Mouse (Mus musculus) kidney, embryonic 14.5 days (tissue): ENCODE data around the gene Nav3. TPM values are rescaled to one million over a fixed set of nuclear protein-coding genes. Genes with fewer than 3 reads are reported as not detected.

Experiments
- ATAC-seq: fragments of 200-750 bp; cut with Nextera tagmentation; 2 replicates; pipeline ENCODE4 v1.8.0; 2017; ENCODE audit warnings: moderate number of reproducible peaks, mild to moderate bottlenecking, moderate TSS enrichment, moderate library complexity; ENCODE audit not compliant: low FRiP score, low TSS enrichment
- H3K27ac ChIP-seq: fragments of 300-500 bp; sonication (generic); 2 replicates; pipeline ENCODE4 v1.5.1; 2014; ENCODE audit warnings: low read depth, mild to moderate bottlenecking, low read length, moderate library complexity, mixed read lengths
- H3K27me3 ChIP-seq: fragments of 300-500 bp; sonication (generic); 2 replicates; pipeline ENCODE4 v1.6.1; 2014; ENCODE audit warnings: mild to moderate bottlenecking, low read length; ENCODE audit not compliant: control insufficient read depth, insufficient read depth
- H3K36me3 ChIP-seq: fragments of 300-500 bp; sonication (generic); 2 replicates; pipeline ENCODE4 v1.6.1; 2014; ENCODE audit warnings: low read length, mixed read lengths; ENCODE audit not compliant: control insufficient read depth, insufficient read depth
- H3K4me1 ChIP-seq: fragments of 300-500 bp; sonication (generic); 2 replicates; pipeline ENCODE4 v1.6.1; 2014; ENCODE audit warnings: low read length, mixed read lengths; ENCODE audit not compliant: control insufficient read depth, insufficient read depth
- H3K4me2 ChIP-seq: fragments of 300-500 bp; sonication (generic); replicated peaks from 2 replicates; pipeline ENCODE4 v1.6.1; 2014; ENCODE audit warnings: low read depth, mild to moderate bottlenecking, low read length
- H3K4me3 ChIP-seq: fragments of 300-500 bp; sonication (generic); 2 replicates; pipeline ENCODE4 v1.5.1; 2014; ENCODE audit warnings: mild to moderate bottlenecking, low read length
- H3K9ac ChIP-seq: fragments of 300-500 bp; sonication (generic); 2 replicates; pipeline ENCODE4 v1.6.1; 2014; ENCODE audit warnings: low read depth, mild to moderate bottlenecking, low read length, moderate library complexity
- H3K9me3 ChIP-seq: fragments of 300-500 bp; sonication (generic); 2 replicates; pipeline ENCODE4 v1.6.1; 2016; ENCODE audit warnings: low read length; ENCODE audit not compliant: control insufficient read depth
- WGBS: fragments of 180-500 bp; shearing (Covaris S2); extraction: QIAGEN DNeasy Blood & Tissue Kit; methylation state at CpG from one replicate; pipeline ENCODE4 v1.1.7; 2014; 5-methylcytosine and 5-hydroxymethylcytosine counted together
- polyA plus RNA-seq: library from polyadenylated mRNA; unstranded; fragments of >200 nt; fragmentation: Nextera tagmentation; extraction: Ambion mirVana; gene quantifications from 2 replicates; pipeline ENCODE4 v1.2.1, GENCODE M21; 2014

The Nav3 gene
- polyA plus RNA-seq, 1 experiment from 2014 or later = 5.0 TPM

DNA sequence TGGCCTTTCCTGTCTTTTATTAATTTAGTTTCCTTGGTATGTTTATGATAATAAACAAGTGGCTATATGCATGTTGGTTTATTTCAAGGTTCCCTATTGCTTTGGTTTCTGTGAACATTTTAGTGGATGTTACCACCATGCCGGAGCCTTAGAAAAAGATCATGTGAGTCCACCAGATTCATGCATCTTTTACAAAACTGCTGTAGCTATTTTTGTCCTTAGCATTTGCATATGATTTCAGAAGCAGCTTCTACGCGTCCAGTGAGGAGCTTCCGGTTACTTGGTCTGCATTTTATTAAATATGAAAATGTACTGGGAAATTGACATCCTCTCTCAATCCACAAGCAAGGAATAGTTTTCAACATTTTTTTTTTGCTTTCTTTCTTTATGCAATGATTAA is 676.9 kb downstream of the Nav3 start:
- Histone ChIP-seq H3K9ac (no peak overlapping the region), H3K27ac (no peak overlapping the region), H3K9me3 (no peaks in the 10 kb centered on the region), H3K27me3 (no peaks in the 10 kb centered on the region), H3K4me1 (no peaks in the 10 kb centered on the region), H3K36me3 (no peaks in the 10 kb centered on the region), H3K4me3 (no peak overlapping the region), H3K4me2 (no peak overlapping the region)
- no peak for ATAC-seq
- 95% methylated on average over 4 of the region's 4 CpGs for WGBS

GRCm38 (mm10) chr10:109769092-109769491 is 686.9 kb downstream of the Nav3 start:
- H3K4me3 ChIP-seq = no peak overlapping the region
- no peaks in the 10 kb centered on the region for H3K36me3 ChIP-seq
- no peaks in the 10 kb centered on the region for H3K9me3 ChIP-seq
- 91% methylated on average over 8 of the region's 8 CpGs for WGBS
- ATAC-seq = no peak
- no peak overlapping the region for H3K9ac ChIP-seq
- no peaks in the 10 kb centered on the region for H3K4me1 ChIP-seq
- H3K4me2 ChIP-seq = no peak overlapping the region
- no peaks in the 10 kb centered on the region for H3K27me3 ChIP-seq
- no peak overlapping the region for H3K27ac ChIP-seq

DNA sequence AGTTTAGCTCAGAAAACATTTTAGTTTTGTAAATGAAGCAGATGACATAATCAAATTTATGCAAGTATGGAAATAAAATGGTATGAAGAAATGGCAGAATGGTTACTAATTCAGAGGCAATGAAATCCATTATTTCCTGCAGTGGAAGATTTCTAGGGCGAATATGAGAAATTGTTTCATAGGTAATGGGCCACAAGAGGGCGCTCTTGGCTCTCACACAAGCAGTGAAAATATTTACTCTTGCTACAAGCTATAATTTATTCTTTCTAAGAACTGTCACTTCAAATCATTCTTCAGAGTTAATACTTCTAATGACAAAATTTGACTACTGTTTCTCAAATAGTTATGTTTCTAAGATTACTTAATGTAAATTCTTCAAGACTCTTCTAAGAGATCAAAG is 690.4 kb downstream of the Nav3 start:
- Histone ChIP-seq H3K36me3 (no peaks in the 10 kb centered on the region), H3K27ac (no peak overlapping the region), H3K4me2 (no peak overlapping the region), H3K4me3 (no peak overlapping the region), H3K9me3 (no peaks in the 10 kb centered on the region), H3K9ac (no peak overlapping the region), H3K4me1 (no peaks in the 10 kb centered on the region), H3K27me3 (no peaks in the 10 kb centered on the region)
- WGBS = 8% methylated on average over 2 of the region's 2 CpGs
- no peak for ATAC-seq

DNA sequence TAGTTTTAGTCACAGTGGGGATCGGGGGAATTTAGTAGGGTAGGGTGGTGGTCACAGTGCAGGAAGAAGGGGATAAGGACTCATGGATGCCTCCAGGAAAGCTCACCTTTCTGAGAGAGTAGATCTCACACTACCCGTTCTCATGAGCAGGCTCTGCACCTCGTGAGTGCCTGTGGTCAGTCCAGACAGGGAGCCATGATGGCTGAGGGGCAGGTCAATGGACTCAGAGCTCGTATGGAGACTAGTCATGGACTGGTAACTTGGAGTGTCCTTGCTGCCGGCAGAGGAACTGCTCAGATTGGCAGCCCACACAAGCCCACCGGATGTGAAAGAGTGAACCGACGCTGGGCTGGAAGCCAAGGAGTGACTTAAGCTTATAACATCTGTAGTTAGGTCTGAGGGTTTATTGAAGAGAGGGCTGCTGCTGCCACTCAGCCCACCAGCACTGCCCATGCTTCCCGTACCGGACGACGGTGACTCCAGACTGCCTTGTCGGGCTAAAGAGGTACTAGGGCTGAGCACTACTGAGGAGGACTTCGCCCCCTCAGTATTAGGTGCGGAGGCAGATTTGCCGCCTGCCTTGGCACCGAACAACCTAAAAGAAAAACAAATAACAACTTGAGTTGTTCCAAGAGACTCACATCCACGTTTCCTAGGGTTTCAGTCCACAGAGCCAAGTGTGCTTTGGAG is 691.4 kb downstream of the Nav3 start:
- WGBS = 74% methylated on average over 18 of the region's 18 CpGs
- Histone ChIP-seq H3K4me3 (no peak overlapping the region), H3K27ac (no peak overlapping the region), H3K4me2 (no peak overlapping the region), H3K9ac (no peak overlapping the region), H3K9me3 (no peaks in the 10 kb centered on the region), H3K36me3 (no peaks in the 10 kb centered on the region), H3K27me3 (no peaks in the 10 kb centered on the region), H3K4me1 (no peaks in the 10 kb centered on the region)
- ATAC-seq = no peak

DNA sequence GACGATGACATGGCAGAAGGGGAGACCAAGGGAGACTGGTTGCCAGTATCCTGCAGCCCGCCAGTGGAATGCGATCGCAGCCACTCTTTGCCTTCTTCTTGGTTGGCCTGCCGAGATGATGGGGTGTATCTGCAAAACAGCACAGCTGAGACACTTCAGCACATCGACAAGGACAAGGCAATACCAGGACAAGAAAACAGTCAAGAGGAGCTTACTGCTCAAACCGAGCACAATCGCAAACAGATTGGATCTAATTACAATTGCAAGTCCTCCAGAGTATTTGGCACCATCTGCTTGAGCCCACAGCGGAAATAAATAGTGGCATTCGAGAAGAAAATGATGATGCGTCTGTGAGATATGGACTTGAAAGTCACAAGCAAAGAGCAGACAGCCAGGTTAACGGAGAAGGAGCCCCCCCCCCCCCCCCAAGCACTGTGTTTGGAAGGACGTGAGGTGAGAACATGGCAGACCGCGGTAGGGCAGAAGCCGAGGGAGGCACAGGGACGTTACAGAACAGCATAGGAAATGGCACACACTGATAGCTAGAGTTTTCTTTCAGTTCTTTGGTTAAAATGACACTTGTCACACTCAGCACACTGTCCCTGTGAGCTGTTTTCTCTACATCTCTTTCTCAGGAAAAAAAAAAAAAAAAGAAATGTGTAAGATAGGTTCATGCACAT is 696.9 kb downstream of the Nav3 start:
- Histone ChIP-seq H3K36me3 (no peaks in the 10 kb centered on the region), H3K27ac (no peak overlapping the region), H3K4me1 (no peaks in the 10 kb centered on the region), H3K4me3 (no peak overlapping the region), H3K9ac (no peak overlapping the region), H3K9me3 (no peaks in the 10 kb centered on the region), H3K27me3 (no peaks in the 10 kb centered on the region), H3K4me2 (no peak overlapping the region)
- WGBS = 84% methylated on average over 17 of the region's 17 CpGs
- ATAC-seq = no peak

- WGBS = 53% methylated on average over 3 of the region's 3 CpGs
- Histone ChIP-seq H3K4me3 (no peak overlapping the region), H3K36me3 (no peaks in the 10 kb centered on the region), H3K27me3 (no peaks in the 10 kb centered on the region), H3K9ac (no peak overlapping the region), H3K9me3 (0 out of 2 replicates have a peak, but pooled peaks cover 4% of the 10 kb centered on the region), H3K4me1 (no peaks in the 10 kb centered on the region), H3K27ac (no peak overlapping the region), H3K4me2 (no peak overlapping the region)
- ATAC-seq = no peak
Observed at GRCm38 (mm10) chr10:109746901-109747300, 709.1 kb downstream of the Nav3 start.

- Histone ChIP-seq H3K4me1 (no peaks in the 10 kb centered on the region), H3K9ac (no peak overlapping the region), H3K9me3 (0 out of 2 replicates have a peak, but pooled peaks cover 4% of the 10 kb centered on the region), H3K36me3 (no peaks in the 10 kb centered on the region), H3K27ac (no peak overlapping the region), H3K4me3 (no peak overlapping the region), H3K4me2 (no peak overlapping the region), H3K27me3 (no peaks in the 10 kb centered on the region)
- WGBS = 80% methylated on average over 2 of the region's 2 CpGs
- ATAC-seq = no peak
Observed at GRCm38 (mm10) chr10:109741664-109742063, 714.3 kb downstream of the Nav3 start.

DNA sequence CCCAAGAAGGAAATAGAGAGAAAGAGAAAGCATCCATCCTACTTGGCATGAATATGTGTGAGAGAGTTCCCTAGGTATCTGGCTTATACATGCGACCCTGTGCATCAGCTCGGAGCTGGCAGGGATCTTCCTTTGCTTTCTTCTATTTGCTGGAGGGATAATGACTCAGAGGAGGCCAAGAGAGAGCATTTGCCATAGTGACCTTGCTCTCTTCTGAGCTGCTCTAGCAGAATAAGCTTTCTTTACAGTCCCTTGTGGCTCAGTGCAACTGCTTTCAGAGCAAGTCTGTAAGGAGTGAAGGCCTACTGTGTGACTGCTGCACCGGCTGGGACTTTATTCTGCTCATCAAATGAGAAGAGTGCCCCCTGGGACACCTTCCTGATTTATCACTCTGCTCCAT is 715.7 kb downstream of the Nav3 start:
- H3K9me3 ChIP-seq = 0 out of 2 replicates have a peak, but pooled peaks cover 4% of the 10 kb centered on the region
- H3K27ac ChIP-seq = no peak overlapping the region
- ATAC-seq = no peak
- no peak overlapping the region for H3K9ac ChIP-seq
- no peaks in the 10 kb centered on the region for H3K4me1 ChIP-seq
- H3K27me3 ChIP-seq = no peaks in the 10 kb centered on the region
- H3K4me3 ChIP-seq = no peak overlapping the region
- WGBS = 58% methylated on average over 3 of the region's 3 CpGs
- no peak overlapping the region for H3K4me2 ChIP-seq
- no peaks in the 10 kb centered on the region for H3K36me3 ChIP-seq

GRCm38 (mm10) chr10:109723646-109724045 is 732.4 kb downstream of the Nav3 start:
- H3K9ac ChIP-seq = no peak overlapping the region
- ATAC-seq = no peak
- H3K27ac ChIP-seq = no peak overlapping the region
- H3K36me3 ChIP-seq = no peaks in the 10 kb centered on the region
- no peaks in the 10 kb centered on the region for H3K27me3 ChIP-seq
- no peak overlapping the region for H3K4me3 ChIP-seq
- no peaks in the 10 kb centered on the region for H3K4me1 ChIP-seq
- H3K9me3 ChIP-seq = no peaks in the 10 kb centered on the region
- H3K4me2 ChIP-seq = no peak overlapping the region
- 86% methylated on average over 5 of the region's 5 CpGs for WGBS
